Mouse (Mus musculus) right cerebral cortex, adult 18-20 months (tissue): Measurements from ENCODE around the gene Ifi35.
"Not testable (repeated sequence)": the region's sequence is repeated elsewhere in the genome, so short reads cannot be mapped to it uniquely, and the experiment has no call there.

Experiments
- DNase-seq: peaks from one replicate; pipeline ENCODE4 v3.0.0; 2022; ENCODE audit warnings: mixed read lengths

The Ifi35 gene

GRCm38 (mm10) chr11:101470206-101470605 lies 22.0 kb downstream of the Ifi35 start:
- no peak for DNase-seq

- DNase-seq, result no peak
Measured at GRCm38 (mm10) chr11:101471926-101472325, 23.7 kb downstream of the Ifi35 start.

- no peak for DNase-seq
Measured at GRCm38 (mm10) chr11:101472336-101472735, 24.1 kb downstream of the Ifi35 start.

- DNase-seq, result not testable (repeated sequence)
Measured at GRCm38 (mm10) chr11:101473686-101474085, 25.5 kb downstream of the Ifi35 start.

- no peak for DNase-seq
Measured at GRCm38 (mm10) chr11:101474298-101474697, 26.1 kb downstream of the Ifi35 start.

GRCm38 (mm10) chr11:101476361-101476760 lies 28.2 kb downstream of the Ifi35 start:
- DNase-seq, result not testable (repeated sequence)

GRCm38 (mm10) chr11:101477194-101477551 lies 29.0 kb downstream of the Ifi35 start:
- no peak for DNase-seq

- no peak for DNase-seq
Measured at GRCm38 (mm10) chr11:101477552-101478211, 29.5 kb downstream of the Ifi35 start.

- DNase-seq, result peak; percentile 34
Measured at GRCm38 (mm10) chr11:101479171-101479635, 31.0 kb downstream of the Ifi35 start.

- DNase-seq, result no peak
Measured at GRCm38 (mm10) chr11:101480912-101481311, 32.7 kb downstream of the Ifi35 start.

- DNase-seq, result no peak
Measured at GRCm38 (mm10) chr11:101483804-101484203, 35.6 kb downstream of the Ifi35 start.

GRCm38 (mm10) chr11:101484245-101484644 lies 36.0 kb downstream of the Ifi35 start:
- no peak for DNase-seq

- no peak for DNase-seq
Measured at GRCm38 (mm10) chr11:101484814-101485213, 36.6 kb downstream of the Ifi35 start.

- no peak for DNase-seq
Measured at GRCm38 (mm10) chr11:101485509-101486028, 37.4 kb downstream of the Ifi35 start.

- DNase-seq, result no peak
Measured at GRCm38 (mm10) chr11:101486126-101486525, 37.9 kb downstream of the Ifi35 start.

- DNase-seq, result no peak
Measured at GRCm38 (mm10) chr11:101506269-101506780, 58.1 kb downstream of the Ifi35 start.

- no peak for DNase-seq
Measured at GRCm38 (mm10) chr11:101507090-101507489, 58.9 kb downstream of the Ifi35 start.
